Mouse (Mus musculus) mature B cell (primary cell): ENCODE data around the gene Gm3250.
"Not testable (repeated sequence)": the region's sequence is repeated elsewhere in the genome, so short reads cannot be mapped to it uniquely, and the experiment has no call there.

Experiments used
- in situ Hi-C: fragments of 300-500 bp; cut with MboI; formaldehyde crosslinking; loops from 2 replicates; pipeline ENCODE4 v1.14.3; 2019

Gene Gm3250

GRCm38 (mm10) chr10:77782442-77782841 is at the start of gene Gm3250:
TSS of gene Gm3250 (minus strand) at chr10:77782542.
- in situ Hi-C loops = not testable (repeated sequence)

- in situ Hi-C loops = no loop called here
Measured at GRCm38 (mm10) chr10:77826951-77827350, 44.6 kb upstream of the Gm3250 start, which contains the start of gene Krtap10-4. TSS of gene Krtap10-4 (minus strand) at chr10:77827095.

GRCm38 (mm10) chr10:77819203-77819602 is 36.9 kb upstream of the Gm3250 start:
- in situ Hi-C loops = no loop called here

GRCm38 (mm10) chr10:77818523-77818922 is 36.2 kb upstream of the Gm3250 start:
- in situ Hi-C loops = no loop called here

- in situ Hi-C loops = no loop called here
Measured at GRCm38 (mm10) chr10:77815514-77815913, 33.2 kb upstream of the Gm3250 start.

- in situ Hi-C loops = no loop called here
Measured at GRCm38 (mm10) chr10:77814382-77814781, 32.0 kb upstream of the Gm3250 start, which contains the start of gene Gm2696. TSS of gene Gm2696 (plus strand) at chr10:77814682.

GRCm38 (mm10) chr10:77811743-77812142 is 29.4 kb upstream of the Gm3250 start, which contains the start of gene Gm9507:
TSS of gene Gm9507 (minus strand) at chr10:77811843.
- in situ Hi-C loops = no loop called here

- in situ Hi-C loops = no loop called here
Measured at GRCm38 (mm10) chr10:77804095-77804494, 21.8 kb upstream of the Gm3250 start.

GRCm38 (mm10) chr10:77798921-77799508 is 16.7 kb upstream of the Gm3250 start, which contains the start of gene Gm19668:
TSS of gene Gm19668 (minus strand) at chr10:77799133.
- in situ Hi-C loops = no loop called here

GRCm38 (mm10) chr10:77798164-77798920 is 16.0 kb upstream of the Gm3250 start:
- in situ Hi-C loops = not testable (repeated sequence)

GRCm38 (mm10) chr10:77797677-77798076 is 15.3 kb upstream of the Gm3250 start:
- in situ Hi-C loops = no loop called here

GRCm38 (mm10) chr10:77794976-77795375 is 12.6 kb upstream of the Gm3250 start, which contains the start of gene Gm9639:
TSS of gene Gm9639 (minus strand) at chr10:77795076.
- in situ Hi-C loops = no loop called here

GRCm38 (mm10) chr10:77788621-77789020 is 6.3 kb upstream of the Gm3250 start:
- in situ Hi-C loops = no loop called here

- in situ Hi-C loops = not testable (repeated sequence)
Measured at GRCm38 (mm10) chr10:77787876-77788275, 5.5 kb upstream of the Gm3250 start, which contains the start of gene Gm7137. TSS of gene Gm7137 (minus strand) at chr10:77788200.

GRCm38 (mm10) chr10:77783396-77783795 is 1.1 kb upstream of the Gm3250 start:
- in situ Hi-C loops = not testable (repeated sequence)

- in situ Hi-C loops = not testable (repeated sequence)
Measured at GRCm38 (mm10) chr10:77776844-77777243, 5.5 kb downstream of the Gm3250 start, which contains the start of gene Gm7138. TSS of gene Gm7138 (minus strand) at chr10:77776944.

- in situ Hi-C loops = not testable (repeated sequence)
Measured at GRCm38 (mm10) chr10:77772142-77772541, 10.2 kb downstream of the Gm3250 start.

- in situ Hi-C loops = not testable (repeated sequence)
Measured at GRCm38 (mm10) chr10:77771225-77771624, 11.1 kb downstream of the Gm3250 start, which contains the start of gene Gm3238. TSS of gene Gm3238 (minus strand) at chr10:77771325.

GRCm38 (mm10) chr10:77769727-77770126 is 12.6 kb downstream of the Gm3250 start:
- in situ Hi-C loops = no loop called here

- in situ Hi-C loops = not testable (repeated sequence)
Measured at GRCm38 (mm10) chr10:77759582-77759981, 22.8 kb downstream of the Gm3250 start, which contains the start of gene Gm3233. TSS of gene Gm3233 (minus strand) at chr10:77759682.

- in situ Hi-C loops = no loop called here
Measured at GRCm38 (mm10) chr10:77753448-77753847, 28.9 kb downstream of the Gm3250 start.

GRCm38 (mm10) chr10:77752312-77752711 is 30.0 kb downstream of the Gm3250 start:
- in situ Hi-C loops = not testable (repeated sequence)

- in situ Hi-C loops = not testable (repeated sequence)
Measured at GRCm38 (mm10) chr10:77751254-77751653, 31.1 kb downstream of the Gm3250 start, which contains the start of gene Gm9736. TSS of gene Gm9736 (minus strand) at chr10:77751354.
